Mouse (Mus musculus) hindbrain, embryonic 15.5 days (tissue): Measurements from ENCODE around the gene Eef2kmt. TPM values are rescaled to one million over a fixed set of nuclear protein-coding genes. Genes with fewer than 3 reads are reported as not detected.

Experiments
- microRNA-seq: library from miRNA; unstranded; fragments of <30 nt; microRNA quantifications from one replicate; pipeline ENCODE4, GENCODE M21; 2016
- polyA plus RNA-seq: library from polyadenylated mRNA; unstranded; fragments of >200 nt; fragmentation: Nextera tagmentation; extraction: Ambion mirVana; gene quantifications from 2 replicates; pipeline ENCODE4 v1.2.1, GENCODE M21; 2015

Gene Eef2kmt
- polyA plus RNA-seq, 1 experiment from 2014 or later: 10.7 TPM

Small RNAs within 50 kb of the gene (microRNA-seq; reads per million reads assigned to microRNA genes)
- gene Gm23689 (not detected), gene Gm26095 (not detected), gene Mir6364 (not detected)

Other genes starting within 250 kb of the Eef2kmt start
- gene Smim22, start 248.7 kb downstream of the Eef2kmt start, polyA plus RNA-seq: 2.7 and 4.3 TPM in 2 replicates
- gene Rogdi, start 242.4 kb downstream of the Eef2kmt start, polyA plus RNA-seq: 140 and 164 TPM in 2 replicates
- 176 and 180 TPM in 2 replicates for gene Glyr1, start 206.1 kb downstream of the Eef2kmt start, polyA plus RNA-seq
- gene Ubn1, start 205.9 kb downstream of the Eef2kmt start, polyA plus RNA-seq: 13.0 and 13.9 TPM in 2 replicates
- 0.16 and 0.18 TPM in 2 replicates for gene Ppl, start 123.6 kb downstream of the Eef2kmt start, polyA plus RNA-seq
- gene Sec14l5, start 108.9 kb downstream of the Eef2kmt start, polyA plus RNA-seq: 0.41 and 0.56 TPM in 2 replicates
- gene Nagpa, start 52.0 kb downstream of the Eef2kmt start, polyA plus RNA-seq: 12.2 and 13.0 TPM in 2 replicates
- 15.6 and 16.9 TPM in 2 replicates for gene AU021092, start 33.7 kb downstream of the Eef2kmt start, polyA plus RNA-seq
- gene Alg1, start 22.4 kb downstream of the Eef2kmt start, polyA plus RNA-seq: 35.3 and 43.6 TPM in 2 replicates